Mouse (Mus musculus): ENCODE data around the gene Arvcf.

- TF ChIP-seq EP300 (IDR thresholded peaks at IDR 0.05; ENCODE audit: insufficient read depth, low read depth, low read length) (no peak), POLR2A (IDR thresholded peaks at IDR 0.05; ENCODE audit: insufficient read depth, low read length) (no peak), CTCF (IDR thresholded peaks at IDR 0.05; ENCODE audit: low read depth, low read length) (no peak)
Observed at GRCm38 (mm10) chr16:18360151-18360805, 12.3 kb downstream of the Arvcf start.
